Mouse (Mus musculus) ovary, postnatal 36 days (tissue): ENCODE results near the gene Gm5169.
"Not testable (repeated sequence)": the region's sequence is repeated elsewhere in the genome, so short reads cannot be mapped to it uniquely, and the experiment has no call there.

Experiments used
- DNase-seq: peaks from one replicate; pipeline ENCODE4 v3.0.0; 2022; ENCODE audit warnings: low spot score, mixed read lengths

Gm5169 gene

DNA sequence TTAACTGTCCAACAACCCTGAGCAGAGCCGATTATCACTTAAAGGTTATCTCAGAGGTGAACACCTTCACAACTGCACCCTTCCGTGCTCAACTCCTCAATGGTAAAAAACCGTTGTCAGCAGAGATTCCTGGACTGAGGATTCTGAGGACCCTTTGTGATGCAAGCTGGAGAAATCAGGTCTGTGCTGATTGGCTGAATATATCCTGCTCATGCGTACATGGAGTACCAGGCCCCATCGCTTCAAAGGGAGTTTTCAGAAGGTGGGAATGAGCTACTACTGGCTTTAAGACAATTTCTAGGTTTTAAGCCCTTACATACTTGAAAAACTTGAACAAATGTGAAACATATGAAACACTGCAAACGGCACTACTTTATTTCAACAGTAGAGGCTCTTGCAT is at the start of gene Gm5169:
TSS of gene Gm5169 (minus strand) at position 101 of the 400 bp plus-strand sequence.
- not testable (repeated sequence) for DNase-seq

DNA sequence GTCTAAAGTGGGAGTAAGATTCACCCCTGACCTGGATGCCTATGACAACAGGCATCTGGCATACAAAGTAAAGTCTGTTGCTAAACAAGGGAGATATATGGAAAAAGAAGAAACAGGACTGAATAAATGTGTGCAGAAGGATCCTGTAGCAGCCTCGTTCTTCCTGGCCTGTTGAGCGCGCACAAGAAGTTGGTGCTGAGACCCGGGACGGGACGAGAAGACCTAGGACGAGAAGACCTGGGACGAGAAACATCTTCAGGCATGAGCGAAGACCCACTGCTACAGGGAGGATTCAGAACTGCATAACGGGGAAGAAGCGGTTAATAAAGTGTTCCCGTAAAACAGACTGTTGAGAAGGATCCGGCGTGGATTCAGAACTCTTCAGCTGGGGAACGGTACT is 46.2 kb upstream of the Gm5169 start:
- not testable (repeated sequence) for DNase-seq
